Mouse (Mus musculus) cerebellum, postnatal 36 days (tissue): ENCODE data around the gene Lgi4.

ENCODE experiments used
- DNase-seq, 2 experiments: peaks; one replicate each; pipeline ENCODE4 v3.0.0; 2021 to 2022; ENCODE audit warnings: mixed read lengths in 2 of 2

Lgi4 gene

GRCm38 (mm10) chr7:31077885-31078445, 18.8 kb downstream of the Lgi4 start:
- DNase-seq, result peak in 1 of 2 experiments; percentile 55

- no peak for DNase-seq
Observed at GRCm38 (mm10) chr7:31079670-31080069, 20.5 kb downstream of the Lgi4 start.

GRCm38 (mm10) chr7:31080611-31081010, 21.5 kb downstream of the Lgi4 start:
- no peak for DNase-seq

GRCm38 (mm10) chr7:31081106-31081505, 22.0 kb downstream of the Lgi4 start:
- no peak for DNase-seq

GRCm38 (mm10) chr7:31082106-31082505, 23.0 kb downstream of the Lgi4 start:
- DNase-seq, result no peak

- peak; percentile 58 to 60 for DNase-seq
Observed at GRCm38 (mm10) chr7:31082831-31083588, 23.9 kb downstream of the Lgi4 start.

GRCm38 (mm10) chr7:31084140-31084539, 25.0 kb downstream of the Lgi4 start:
- DNase-seq, result no peak

GRCm38 (mm10) chr7:31085171-31085570, 26.0 kb downstream of the Lgi4 start:
- no peak for DNase-seq

- no peak for DNase-seq
Observed at GRCm38 (mm10) chr7:31086175-31086755, 27.1 kb downstream of the Lgi4 start.

GRCm38 (mm10) chr7:31087262-31087661, 28.1 kb downstream of the Lgi4 start:
- no peak for DNase-seq

GRCm38 (mm10) chr7:31088206-31088605, 29.1 kb downstream of the Lgi4 start:
- DNase-seq, result no peak

- DNase-seq, result no peak
Observed at GRCm38 (mm10) chr7:31089721-31090120, 30.6 kb downstream of the Lgi4 start.

- peak; percentile 49 to 58 for DNase-seq
Observed at GRCm38 (mm10) chr7:31094774-31095501, 35.8 kb downstream of the Lgi4 start.

GRCm38 (mm10) chr7:31096892-31097564, 37.9 kb downstream of the Lgi4 start:
- DNase-seq, result no peak

GRCm38 (mm10) chr7:31097583-31098248, 38.6 kb downstream of the Lgi4 start:
- DNase-seq, result peak; percentile 91 to 92

GRCm38 (mm10) chr7:31098697-31099611, 39.8 kb downstream of the Lgi4 start:
- DNase-seq, result peak in 1 of 2 experiments; percentile 28

- DNase-seq, result no peak
Observed at GRCm38 (mm10) chr7:31099612-31099982, 40.5 kb downstream of the Lgi4 start.

- no peak for DNase-seq
Observed at GRCm38 (mm10) chr7:31100786-31101185, 41.6 kb downstream of the Lgi4 start.

GRCm38 (mm10) chr7:31105061-31105768, 46.1 kb downstream of the Lgi4 start:
- DNase-seq, result peak; percentile 73 to 77

- DNase-seq, result no peak
Observed at GRCm38 (mm10) chr7:31106166-31106565, 47.0 kb downstream of the Lgi4 start.
